Mouse (Mus musculus): ENCODE data around the gene Lmx1a. TPM values are rescaled to one million over a fixed set of nuclear protein-coding genes. Genes with fewer than 3 reads are reported as not detected.

Gene Lmx1a
- total RNA-seq, 2 experiments from 2014 or later: 0.15 to 0.21 TPM

DNA sequence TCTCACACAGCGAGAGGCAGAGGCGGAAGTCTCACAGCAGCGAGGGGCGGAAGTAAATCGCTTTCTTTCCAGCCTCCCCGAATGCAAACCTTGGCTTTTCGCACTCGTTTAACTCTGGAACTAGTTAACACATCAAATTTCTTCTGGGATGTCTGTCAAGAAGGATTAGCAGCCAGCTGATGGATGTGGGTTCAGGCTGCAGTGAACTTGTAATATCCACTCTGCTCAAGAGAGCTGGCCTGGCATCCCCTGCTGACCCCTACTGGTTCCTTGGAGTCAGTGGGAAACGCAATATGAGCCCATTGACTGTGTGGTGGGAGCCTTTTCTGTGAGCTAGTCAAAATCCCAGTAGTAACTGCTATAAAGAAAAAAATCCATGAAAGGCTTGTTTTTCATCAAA is 199.8 kb downstream of the Lmx1a start:
- DNase-seq: no peak

DNA sequence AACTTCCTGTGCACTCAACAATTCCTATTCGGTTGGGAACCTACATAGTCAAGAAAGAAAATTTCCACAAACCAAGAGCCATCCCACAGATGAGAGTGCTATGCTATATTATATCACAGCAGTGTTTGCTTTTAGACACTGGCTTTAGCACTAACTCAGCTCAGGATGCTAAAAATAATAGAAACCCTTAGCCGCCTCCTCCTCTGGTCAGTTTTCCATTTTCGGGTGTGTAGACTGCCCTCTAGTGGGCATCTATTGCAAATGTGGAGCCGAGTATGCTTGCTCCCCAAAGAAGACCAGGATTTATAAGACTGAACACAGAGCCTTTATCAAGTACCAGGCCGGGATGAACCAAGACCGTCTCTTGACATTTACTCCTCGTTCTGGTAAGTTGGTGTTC is 207.2 kb downstream of the Lmx1a start:
- DNase-seq: peak; percentile 38

Other genes with a start within 250 kb of the Lmx1a start
- gene Lrrc52, start 222.5 kb upstream of the Lmx1a start, total RNA-seq (2021): under 1 TPM; 0.27 to 0.69 TPM
- gene Rxrg, start 90.9 kb upstream of the Lmx1a start, total RNA-seq (2021): 10 to 100 TPM; 19.2 to 28.1 TPM